Mouse (Mus musculus) liver, embryonic 14.5 days (tissue): ENCODE data around the gene Diras2.

Experiments
- CTCF ChIP-seq: IDR thresholded peaks from 2 replicates; pipeline ENCODE4 v1.5.1; 2016; ENCODE audit warnings: antibody characterized with exemption, low read depth, control low read depth
- EP300 ChIP-seq: IDR thresholded peaks from 2 replicates; pipeline ENCODE4 v1.6.1; 2016; ENCODE audit warnings: antibody characterized with exemption, low read depth

- TF ChIP-seq EP300 (no peak), CTCF (no peak)
These were observed 26.3 kb upstream of the Diras2 start for GRCm38 (mm10) chr13:52557421-52557820.
